Mouse (Mus musculus) brain, embryonic 14.5 days (tissue): ENCODE measurements around the gene Pla2g2d. TPM values are rescaled to one million over a fixed set of nuclear protein-coding genes. Genes with fewer than 3 reads are reported as not detected.

Experiments
- DNase-seq: peaks from one replicate; pipeline ENCODE4 v3.0.0-alpha.2; 2011; ENCODE audit warnings: low read depth
- CTCF ChIP-seq: fragments of 200-500 bp; IDR thresholded peaks from 2 replicates; pipeline ENCODE4 v1.5.1; 2012; ENCODE audit warnings: inconsistent platforms, mild to moderate bottlenecking, moderate library complexity, borderline replicate concordance; ENCODE audit not compliant: insufficient read depth, insufficient read length; ENCODE audit errors: extremely low read depth
- POLR2A ChIP-seq: fragments of 200-500 bp; IDR thresholded peaks from 2 replicates; pipeline ENCODE4 v1.6.1; 2012; ENCODE audit warnings: mild to moderate bottlenecking, inconsistent platforms, borderline replicate concordance; ENCODE audit not compliant: poor library complexity, insufficient read depth, insufficient read length, severe bottlenecking; ENCODE audit errors: extremely low read depth
- polyA plus RNA-seq: library from polyadenylated mRNA; depleted of rRNA; stranded (reverse); fragments of >200 nt; gene quantifications from 2 replicates; pipeline ENCODE4 v1.2.3, GENCODE M21; 2012

Pla2g2d gene
- polyA plus RNA-seq, 1 experiment = 0.14 TPM

DNA sequence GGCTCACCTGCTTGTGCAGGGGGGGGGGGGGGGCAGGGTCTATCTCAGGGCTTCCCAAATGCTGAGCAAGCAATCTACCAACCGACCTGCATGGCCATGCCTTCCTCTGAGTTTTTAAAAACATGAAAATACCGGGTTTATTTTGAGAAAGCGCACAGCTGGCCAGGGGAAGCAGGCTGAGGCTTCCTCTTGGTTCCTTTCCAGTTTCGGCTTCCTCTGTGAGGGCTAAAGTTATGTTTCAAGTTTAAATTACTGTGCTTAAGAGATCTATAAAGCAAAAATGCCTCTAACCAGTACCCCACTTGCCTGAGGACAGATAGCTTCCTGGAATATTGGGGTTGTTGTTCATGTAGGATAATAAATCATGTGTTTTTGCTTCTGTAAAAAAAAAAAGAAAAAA is 10.6 kb downstream of the Pla2g2d start:
- DNase-seq = no peak
- TF ChIP-seq POLR2A (no peak), CTCF (no peak)

DNA sequence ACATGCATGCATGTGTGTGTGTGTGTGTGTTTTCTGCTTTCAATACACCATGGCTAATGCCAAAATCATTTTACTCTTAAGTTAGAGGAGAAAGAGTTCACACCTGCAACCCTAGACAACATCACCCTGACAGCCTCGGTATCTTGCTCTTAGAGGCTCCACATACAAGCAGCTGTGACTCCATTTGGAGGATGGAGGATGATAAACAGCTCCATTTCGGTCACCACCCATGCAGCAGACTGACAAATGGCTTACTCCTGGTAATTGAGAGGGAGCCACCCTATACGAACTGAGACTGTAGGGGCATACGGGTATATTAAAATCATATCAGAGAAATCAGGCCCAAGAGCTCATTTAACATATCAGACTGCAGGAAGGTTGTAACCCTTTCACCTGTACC is 12.8 kb downstream of the Pla2g2d start:
- DNase-seq = no peak
- TF ChIP-seq POLR2A (no peak), CTCF (no peak)

DNA sequence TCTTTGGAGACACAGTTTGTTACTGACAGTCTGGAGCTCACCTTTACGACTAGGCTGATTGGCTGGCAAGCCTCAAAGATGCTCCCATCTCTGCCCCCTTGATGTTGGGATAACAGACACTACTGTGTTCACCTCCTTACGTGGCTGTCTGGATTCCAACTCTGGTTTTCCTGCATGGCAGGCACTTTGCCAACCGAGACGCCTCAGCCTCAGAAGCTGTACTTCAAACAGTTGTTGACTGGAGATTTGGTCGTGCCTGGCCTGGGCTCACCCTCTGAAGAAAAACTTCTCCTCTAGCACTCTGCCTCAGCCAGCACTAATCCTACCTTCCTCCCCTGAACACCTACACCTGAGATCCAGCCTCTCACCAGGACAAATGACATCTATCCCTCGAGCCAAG is 15.9 kb downstream of the Pla2g2d start:
- DNase-seq = no peak

DNA sequence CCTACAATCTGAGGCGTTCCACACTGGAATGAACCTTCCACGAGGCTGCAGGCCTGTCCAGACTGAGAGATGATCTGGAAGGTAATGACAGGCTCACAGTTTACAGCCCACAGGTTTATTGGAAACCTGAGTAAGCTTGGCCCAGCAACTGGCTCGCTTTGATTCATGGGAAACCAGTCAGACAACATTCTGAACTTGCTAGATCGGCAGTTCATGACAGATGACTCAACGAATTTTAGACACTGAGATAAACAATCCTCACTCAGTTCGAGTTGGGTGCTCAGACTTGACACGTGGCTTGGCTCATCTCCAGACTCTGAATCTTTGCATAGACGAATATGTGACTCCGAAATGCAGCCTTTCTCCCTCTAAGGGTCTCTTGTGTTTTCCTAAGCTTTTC is 17.1 kb downstream of the Pla2g2d start:
- TF ChIP-seq CTCF (no peak), POLR2A (no peak)
- DNase-seq = peak; percentile 8

More for the DNA sequence above, 15.9 kb downstream of the Pla2g2d start:
- no peak for TF ChIP-seq POLR2A
- no peak for TF ChIP-seq CTCF

DNA sequence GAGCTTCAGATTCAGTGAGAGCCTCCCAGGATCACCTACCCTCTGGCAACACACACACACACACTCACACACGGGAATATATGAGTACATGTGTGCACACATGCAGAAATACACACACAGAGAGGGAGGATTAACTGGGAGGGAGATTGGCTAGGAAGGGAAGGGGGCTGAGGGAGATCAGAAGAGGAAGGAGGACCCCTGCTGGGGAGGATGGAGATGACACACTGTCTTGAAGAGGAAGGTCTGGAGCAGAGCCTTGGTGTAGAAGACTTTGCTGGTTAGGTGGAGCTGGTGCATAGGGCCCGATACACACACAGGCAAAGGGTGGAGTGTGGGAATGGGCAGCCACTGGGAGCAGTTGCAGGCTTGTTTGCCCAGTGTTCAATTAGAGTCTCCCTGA is 17.7 kb downstream of the Pla2g2d start:
- DNase-seq = peak; percentile 57
- TF ChIP-seq CTCF (peak; percentile 54; the same call in 1 of the 2 replicates), POLR2A (no peak)

DNA sequence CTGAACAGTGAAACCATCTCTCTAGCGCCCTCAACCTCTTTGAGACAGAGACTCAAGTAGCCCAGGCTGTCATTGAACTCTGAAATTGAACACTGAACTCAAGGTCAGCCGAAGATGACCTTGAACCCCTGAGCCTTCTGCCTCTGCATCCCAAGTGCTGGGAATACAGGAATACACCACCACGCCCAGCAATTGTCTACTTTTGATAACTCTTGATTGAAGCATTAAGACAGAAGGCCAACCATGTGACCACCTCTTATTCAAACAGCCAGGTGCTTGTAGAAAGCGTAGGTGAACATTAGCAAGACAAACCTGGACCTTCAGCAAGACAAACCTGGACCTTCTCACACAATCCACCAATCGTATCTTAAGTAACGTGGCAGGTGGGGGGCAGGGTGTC is 18.8 kb downstream of the Pla2g2d start:
- DNase-seq = no peak
- no peak for TF ChIP-seq POLR2A
- TF ChIP-seq CTCF = no peak

DNA sequence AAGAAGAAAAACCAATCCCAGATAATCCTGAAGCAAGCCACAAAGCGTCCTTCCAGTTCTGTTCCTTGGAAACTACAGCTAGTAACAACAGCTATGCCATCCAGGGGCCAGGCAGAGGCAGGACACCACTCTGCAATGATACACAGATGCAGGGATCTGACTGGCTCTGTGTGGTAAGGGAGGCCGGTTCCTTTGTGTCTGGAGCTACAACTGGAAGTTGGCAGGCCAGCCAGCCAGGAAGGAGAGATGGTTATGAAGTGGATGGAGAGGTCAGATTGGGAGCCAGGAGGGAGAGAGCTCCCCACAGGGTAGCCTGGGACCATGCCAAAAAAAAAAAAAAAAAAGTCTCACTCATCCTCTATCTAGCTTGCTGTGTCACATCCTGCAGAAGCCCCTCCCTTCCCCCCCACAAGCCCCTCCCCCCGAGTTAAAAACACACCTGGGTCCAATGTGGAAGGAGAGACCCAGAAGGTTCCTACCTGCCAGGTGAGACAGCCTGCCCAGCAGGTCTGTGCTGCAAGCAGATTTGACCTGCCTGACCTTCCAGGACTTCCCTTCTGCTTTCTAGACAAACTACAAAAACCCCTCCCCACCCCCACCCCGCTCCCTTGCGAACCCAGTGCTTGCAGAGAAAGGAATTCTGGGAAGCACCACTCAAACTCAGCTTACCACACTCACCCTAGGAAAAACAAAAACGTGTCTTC is 21.1 kb downstream of the Pla2g2d start:
- no peak for DNase-seq
- TF ChIP-seq POLR2A (no peak), CTCF (no peak)

DNA sequence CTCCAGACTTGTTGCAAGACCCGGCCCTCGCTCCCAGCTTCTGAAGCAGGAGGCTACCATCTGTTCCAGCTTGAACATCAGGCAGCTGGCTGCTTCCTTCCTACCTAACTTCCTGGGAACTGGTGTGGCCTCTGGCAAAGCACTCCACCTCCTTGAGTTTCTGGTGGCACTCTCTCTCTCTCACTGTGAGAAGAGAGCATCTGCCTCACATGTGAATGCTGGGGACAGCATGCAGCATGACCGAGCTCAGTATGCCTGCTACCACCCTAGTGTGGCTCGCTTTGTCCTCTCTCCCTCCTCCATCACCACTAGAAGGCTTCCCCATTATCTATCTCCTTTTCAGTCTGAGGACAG is 21.7 kb downstream of the Pla2g2d start:
- TF ChIP-seq POLR2A = no peak
- TF ChIP-seq CTCF = no peak
- peak; percentile 9 for DNase-seq

DNA sequence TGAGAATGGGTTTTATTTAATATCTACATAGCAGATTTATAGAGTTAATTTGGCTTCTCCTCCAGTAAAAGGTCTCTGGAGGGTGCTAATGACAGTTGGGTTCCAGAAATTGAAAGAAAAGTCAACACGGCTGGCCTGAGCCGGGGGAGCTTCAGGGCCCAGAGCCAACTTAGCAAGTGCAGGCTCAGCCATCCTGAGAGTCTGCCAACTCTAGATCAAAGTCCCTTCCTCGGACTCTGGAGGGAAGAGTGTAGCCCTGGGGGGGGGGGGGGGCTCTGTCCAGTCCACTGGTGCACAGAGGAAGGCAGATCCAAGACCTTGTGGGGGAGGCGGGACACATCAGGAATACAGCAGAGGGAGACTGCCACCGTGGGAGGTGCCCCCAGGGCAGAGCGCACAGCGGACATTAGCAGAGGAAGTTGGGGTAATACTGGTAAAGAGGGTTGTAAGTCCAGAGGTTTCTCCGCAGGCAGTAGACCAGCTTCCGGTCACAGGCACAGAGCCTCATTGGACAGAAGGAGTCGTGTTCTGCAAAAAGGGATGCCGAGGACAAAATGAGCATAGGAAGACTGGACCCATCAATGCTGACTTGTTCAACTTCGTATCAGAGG is 24.7 kb downstream of the Pla2g2d start:
- DNase-seq = peak; percentile 55
- TF ChIP-seq CTCF (no peak), POLR2A (no peak)

DNA sequence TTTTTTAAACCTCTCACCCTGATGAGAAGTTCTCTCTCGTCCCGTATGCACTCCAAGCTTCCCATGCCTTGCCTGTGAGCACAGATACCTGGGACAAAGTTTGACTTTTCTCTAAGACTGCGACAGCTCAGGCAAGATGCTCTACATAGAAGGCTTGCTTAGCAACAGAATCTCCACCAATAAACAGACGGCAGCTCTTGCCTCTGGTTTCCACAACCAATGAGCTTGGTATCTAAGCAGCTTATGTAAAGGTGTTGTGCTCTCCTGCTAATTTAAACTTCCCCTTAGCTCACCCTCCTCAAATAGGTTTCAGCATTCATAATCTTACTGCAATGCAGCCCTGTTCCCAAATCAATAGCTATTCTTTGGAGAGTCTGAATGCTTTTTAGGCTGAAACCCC is 26.1 kb downstream of the Pla2g2d start:
- no peak for DNase-seq
- TF ChIP-seq POLR2A = no peak
- TF ChIP-seq CTCF = no peak

DNA sequence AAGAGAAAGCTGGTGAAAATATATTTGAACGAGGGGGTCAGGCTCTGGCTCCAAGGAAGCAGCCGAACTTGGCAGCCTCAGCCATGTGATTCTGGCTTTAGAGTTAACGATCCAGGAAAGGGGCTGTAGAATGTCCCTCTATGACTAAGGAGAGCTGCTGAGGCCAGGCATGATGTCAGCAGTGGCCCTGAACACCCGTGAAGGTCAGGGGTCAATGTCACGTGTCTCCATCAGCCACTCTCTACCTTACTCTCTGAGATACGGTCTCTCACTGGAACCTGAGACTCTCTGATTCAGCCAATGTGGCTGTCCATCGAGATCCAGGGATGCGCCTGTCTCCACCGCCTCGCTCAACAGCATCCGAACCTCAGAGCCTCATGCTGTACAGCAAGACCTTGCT is 27.4 kb downstream of the Pla2g2d start:
- no peak for DNase-seq
- TF ChIP-seq CTCF = no peak
- no peak for TF ChIP-seq POLR2A

DNA sequence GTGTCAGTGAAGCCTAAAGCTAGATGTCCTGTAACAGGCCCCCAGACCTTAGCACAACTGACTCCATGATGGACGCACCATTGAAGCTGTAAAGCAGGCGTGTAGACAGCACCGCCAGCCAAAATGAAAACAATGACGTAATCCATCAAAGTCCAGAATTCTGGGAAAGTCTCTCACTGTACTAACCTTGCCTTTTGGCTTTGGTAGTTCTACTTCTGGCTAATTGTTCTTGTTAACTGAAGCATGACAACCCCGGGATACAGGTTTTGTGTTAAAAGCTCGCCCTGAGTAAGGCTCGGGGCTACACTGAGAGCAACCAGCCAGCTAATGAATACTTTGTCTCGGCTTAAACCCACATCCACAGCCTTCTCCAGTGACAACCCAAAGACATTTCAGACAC is 29.7 kb downstream of the Pla2g2d start:
- TF ChIP-seq POLR2A (no peak), CTCF (no peak)
- DNase-seq = peak; percentile 59
